Mouse (Mus musculus): ENCODE data around the gene 4930562C15Rik. TPM values are rescaled to one million over a fixed set of nuclear protein-coding genes. Genes with fewer than 3 reads are reported as not detected.
A peak's percentile ranks its signal among the peaks of the same experiment; 100 is the strongest.

Gene 4930562C15Rik
- polyA plus RNA-seq, 1 experiment from 2014 or later = 0.53 TPM

- Histone ChIP-seq H3K36me3 (no peaks in the 10 kb centered on the region), H3K9ac (peak overlapping the region; percentile 86), H3K4me2 (replicated peaks) (peak overlapping the region; percentile 88), H3K4me1 (peaks cover 27% of the 10 kb centered on the region), H3K9me3 (replicated peaks) (no peaks in the 10 kb centered on the region), H3K27me3 (no peaks in the 10 kb centered on the region), H3K4me3 (peak overlapping the region; percentile 87), H3K27ac (peak overlapping the region; percentile 97)
- WGBS = 75% methylated on average over 10 of the region's 10 CpGs
- ATAC-seq (ENCODE audit: low FRiP score) = no peak
These were observed 46.5 kb downstream of the 4930562C15Rik start for GRCm38 (mm10) chr16:4881400-4882351.

GRCm38 (mm10) chr16:4884930-4885329 is 49.7 kb downstream of the 4930562C15Rik start:
- H3K36me3 ChIP-seq = no peaks in the 10 kb centered on the region
- ATAC-seq (ENCODE audit: low FRiP score) = no peak
- H3K9ac ChIP-seq = no peak overlapping the region
- 95% methylated on average over 10 of the region's 10 CpGs for WGBS
- H3K27me3 ChIP-seq = no peaks in the 10 kb centered on the region
- H3K27ac ChIP-seq = no peak overlapping the region
- no peaks in the 10 kb centered on the region for H3K9me3 ChIP-seq (replicated peaks)
- H3K4me2 ChIP-seq (replicated peaks) = no peak overlapping the region
- H3K4me1 ChIP-seq = peaks cover 29% of the 10 kb centered on the region
- no peak overlapping the region for H3K4me3 ChIP-seq

GRCm38 (mm10) chr16:4885760-4886689 is 50.8 kb downstream of the 4930562C15Rik start, which contains the start of gene Mgrn1:
Gene Mgrn1, plus strand, starts transcription at chr16:4886249.
- Histone ChIP-seq H3K9ac (peak within 1 kb of the TSS; percentile 88), H3K36me3 (no peaks in the 10 kb centered on the region), H3K9me3 (replicated peaks) (no peaks in the 10 kb centered on the region), H3K27me3 (no peaks in the 10 kb centered on the region), H3K27ac (peak within 1 kb of the TSS; percentile 87), H3K4me2 (replicated peaks) (peak within 1 kb of the TSS; percentile 85), H3K4me1 (peaks cover 28% of the 10 kb centered on the region), H3K4me3 (peak within 1 kb of the TSS; percentile 89)
- ATAC-seq (ENCODE audit: low FRiP score) = peak; percentile 92
- under 1% methylated on average over 62 of the region's 74 CpGs for WGBS

GRCm38 (mm10) chr16:4886690-4887020 is 51.4 kb downstream of the 4930562C15Rik start:
- Histone ChIP-seq H3K9me3 (replicated peaks) (no peaks in the 10 kb centered on the region), H3K27me3 (no peaks in the 10 kb centered on the region), H3K4me1 (peaks cover 22% of the 10 kb centered on the region), H3K27ac (peak overlapping the region; percentile 87), H3K36me3 (no peaks in the 10 kb centered on the region), H3K4me2 (replicated peaks) (peak overlapping the region; percentile 85), H3K4me3 (peak overlapping the region; percentile 89), H3K9ac (peak overlapping the region; percentile 88)
- ATAC-seq (ENCODE audit: low FRiP score) = no peak
- under 1% methylated on average over 8 of the region's 8 CpGs for WGBS

- ATAC-seq (ENCODE audit: low FRiP score) = no peak
- no peak overlapping the region for H3K4me2 ChIP-seq (replicated peaks)
- no peak overlapping the region for H3K27ac ChIP-seq
- H3K27me3 ChIP-seq = no peaks in the 10 kb centered on the region
- no peaks in the 10 kb centered on the region for H3K9me3 ChIP-seq (replicated peaks)
- H3K36me3 ChIP-seq = no peaks in the 10 kb centered on the region
- 64% methylated on average over 4 of the region's 4 CpGs for WGBS
- H3K9ac ChIP-seq = no peak overlapping the region
- no peak overlapping the region for H3K4me3 ChIP-seq
- H3K4me1 ChIP-seq = peaks cover 18% of the 10 kb centered on the region
These were observed 55.0 kb downstream of the 4930562C15Rik start for GRCm38 (mm10) chr16:4890201-4890709.

GRCm38 (mm10) chr16:4892171-4892570 is 57.0 kb downstream of the 4930562C15Rik start:
- 92% methylated on average over 6 of the region's 6 CpGs for WGBS
- H3K9ac ChIP-seq = no peak overlapping the region
- no peak overlapping the region for H3K4me3 ChIP-seq
- H3K36me3 ChIP-seq = no peaks in the 10 kb centered on the region
- H3K27ac ChIP-seq = no peak overlapping the region
- no peak overlapping the region for H3K4me2 ChIP-seq (replicated peaks)
- ATAC-seq (ENCODE audit: low FRiP score) = no peak
- H3K27me3 ChIP-seq = no peaks in the 10 kb centered on the region
- H3K9me3 ChIP-seq (replicated peaks) = no peaks in the 10 kb centered on the region
- peaks cover 13% of the 10 kb centered on the region for H3K4me1 ChIP-seq

- H3K36me3 ChIP-seq = no peaks in the 10 kb centered on the region
- H3K27me3 ChIP-seq = no peaks in the 10 kb centered on the region
- H3K4me1 ChIP-seq = peaks cover 2% of the 10 kb centered on the region
- no peaks in the 10 kb centered on the region for H3K9me3 ChIP-seq (replicated peaks)
- no peak for ATAC-seq (ENCODE audit: low FRiP score)
- no peak overlapping the region for H3K4me3 ChIP-seq
- H3K9ac ChIP-seq = no peak overlapping the region
- 84% methylated on average over 7 of the region's 7 CpGs for WGBS
- H3K27ac ChIP-seq = no peak overlapping the region
- no peak overlapping the region for H3K4me2 ChIP-seq (replicated peaks)
These were observed 59.1 kb downstream of the 4930562C15Rik start for GRCm38 (mm10) chr16:4894201-4894908.

- H3K9me3 ChIP-seq (replicated peaks) = no peaks in the 10 kb centered on the region
- 75% methylated on average over 5 of the region's 5 CpGs for WGBS
These were observed 61.2 kb downstream of the 4930562C15Rik start for GRCm38 (mm10) chr16:4896249-4897027.

GRCm38 (mm10) chr16:4897146-4897730 is 62.0 kb downstream of the 4930562C15Rik start:
- H3K4me3 ChIP-seq = no peak overlapping the region
- H3K36me3 ChIP-seq = no peaks in the 10 kb centered on the region
- H3K4me1 ChIP-seq = peaks cover 8% of the 10 kb centered on the region; the same call in 1 of the 2 replicates
- H3K27ac ChIP-seq = no peak overlapping the region
- H3K9ac ChIP-seq = no peak overlapping the region
- WGBS = 48% methylated on average over 7 of the region's 7 CpGs
- no peak overlapping the region for H3K4me2 ChIP-seq (replicated peaks)
- no peak for ATAC-seq (ENCODE audit: low FRiP score)
- no peaks in the 10 kb centered on the region for H3K27me3 ChIP-seq
- no peaks in the 10 kb centered on the region for H3K9me3 ChIP-seq (replicated peaks)

More at GRCm38 (mm10) chr16:4896249-4897027, 61.2 kb downstream of the 4930562C15Rik start:
- Histone ChIP-seq H3K4me2 (replicated peaks) (no peak overlapping the region), H3K27me3 (no peaks in the 10 kb centered on the region), H3K27ac (no peak overlapping the region), H3K36me3 (no peaks in the 10 kb centered on the region), H3K9ac (no peak overlapping the region), H3K4me3 (no peak overlapping the region), H3K4me1 (peaks cover 8% of the 10 kb centered on the region; the same call in 1 of the 2 replicates)
- no peak for ATAC-seq (ENCODE audit: low FRiP score)

- no peak for ATAC-seq (ENCODE audit: low FRiP score)
These were observed 63.7 kb downstream of the 4930562C15Rik start for GRCm38 (mm10) chr16:4898881-4899280.

More at GRCm38 (mm10) chr16:4898881-4899280, 63.7 kb downstream of the 4930562C15Rik start:
- Histone ChIP-seq H3K9me3 (replicated peaks) (no peaks in the 10 kb centered on the region), H3K36me3 (no peaks in the 10 kb centered on the region), H3K4me1 (peaks cover 8% of the 10 kb centered on the region; the same call in 1 of the 2 replicates), H3K4me2 (replicated peaks) (no peak overlapping the region), H3K27me3 (no peaks in the 10 kb centered on the region), H3K9ac (no peak overlapping the region), H3K4me3 (no peak overlapping the region), H3K27ac (no peak overlapping the region)
- 76% methylated on average over 6 of the region's 6 CpGs for WGBS

Data from hindbrain, embryonic 12.5 days (tissue).